Mouse (Mus musculus) heart, embryonic 15.5 days (tissue): ENCODE data around the gene Arhgap10. TPM values are rescaled to one million over a fixed set of nuclear protein-coding genes. Genes with fewer than 3 reads are reported as not detected.
"Not testable (repeated sequence)": the region's sequence is repeated elsewhere in the genome, so short reads cannot be mapped to it uniquely, and the experiment has no call there.

ENCODE experiments used
- ATAC-seq: fragments of 200-750 bp; cut with Nextera tagmentation; replicated peaks from 2 replicates; pipeline ENCODE4 v1.8.0; 2017; ENCODE audit warnings: low read depth, moderate TSS enrichment; ENCODE audit not compliant: insufficient number of reproducible peaks, insufficient read depth, low FRiP score
- H3K27ac ChIP-seq: fragments of 300-500 bp; sonication (generic); 2 replicates; pipeline ENCODE4 v1.5.1; 2015; ENCODE audit warnings: mild to moderate bottlenecking, inconsistent platforms
- H3K27me3 ChIP-seq: fragments of 300-500 bp; sonication (generic); 2 replicates; pipeline ENCODE4 v1.6.1; 2015; ENCODE audit warnings: inconsistent platforms
- H3K36me3 ChIP-seq: fragments of 300-500 bp; sonication (generic); 2 replicates; pipeline ENCODE4 v1.6.1; 2015; ENCODE audit warnings: mild to moderate bottlenecking, inconsistent platforms
- H3K4me1 ChIP-seq: fragments of 300-500 bp; sonication (generic); replicated peaks from 2 replicates; pipeline ENCODE4 v1.6.1; 2015; ENCODE audit warnings: inconsistent platforms
- H3K4me2 ChIP-seq: fragments of 300-500 bp; sonication (generic); 2 replicates; pipeline ENCODE4 v1.6.1; 2015; ENCODE audit warnings: inconsistent platforms, mild to moderate bottlenecking, moderate library complexity
- H3K4me3 ChIP-seq: fragments of 300-500 bp; sonication (generic); 2 replicates; pipeline ENCODE4 v1.5.1; 2015; ENCODE audit warnings: mild to moderate bottlenecking, inconsistent platforms
- H3K9ac ChIP-seq: fragments of 300-500 bp; sonication (generic); 2 replicates; pipeline ENCODE4 v1.6.1; 2015; ENCODE audit warnings: mild to moderate bottlenecking, inconsistent platforms
- H3K9me3 ChIP-seq: fragments of 300-500 bp; sonication (generic); replicated peaks from 2 replicates; pipeline ENCODE4 v1.6.1; 2016; ENCODE audit warnings: inconsistent platforms
- WGBS: fragments of 180-500 bp; shearing (Covaris S2); methylation state at CpG from one replicate; pipeline ENCODE4 v1.1.7; 2015; ENCODE audit warnings: mixed read lengths; 5-methylcytosine and 5-hydroxymethylcytosine counted together
- polyA plus RNA-seq: library from polyadenylated mRNA; unstranded; fragments of >200 nt; fragmentation: Nextera tagmentation; extraction: Ambion mirVana; gene quantifications from 2 replicates; pipeline ENCODE4 v1.2.1, GENCODE M21; 2015

Gene Arhgap10
- polyA plus RNA-seq, 1 experiment from 2014 or later, result 29.3 TPM

- no peak overlapping the region for H3K4me2 ChIP-seq
- WGBS, result 83% methylated on average over 6 of the region's 6 CpGs
- no peak overlapping the region for H3K27ac ChIP-seq
- H3K36me3 ChIP-seq, result peaks cover 9% of the 10 kb centered on the region
- H3K27me3 ChIP-seq, result no peaks in the 10 kb centered on the region
- H3K9me3 ChIP-seq, result no peaks in the 10 kb centered on the region
- ATAC-seq, result no peak
- H3K4me1 ChIP-seq, result peaks cover 12% of the 10 kb centered on the region; the same call in 1 of the 2 replicates
- H3K9ac ChIP-seq, result no peak overlapping the region
- no peak overlapping the region for H3K4me3 ChIP-seq
Measured at GRCm38 (mm10) chr8:77340046-77340747, 177.6 kb downstream of the Arhgap10 start.

DNA sequence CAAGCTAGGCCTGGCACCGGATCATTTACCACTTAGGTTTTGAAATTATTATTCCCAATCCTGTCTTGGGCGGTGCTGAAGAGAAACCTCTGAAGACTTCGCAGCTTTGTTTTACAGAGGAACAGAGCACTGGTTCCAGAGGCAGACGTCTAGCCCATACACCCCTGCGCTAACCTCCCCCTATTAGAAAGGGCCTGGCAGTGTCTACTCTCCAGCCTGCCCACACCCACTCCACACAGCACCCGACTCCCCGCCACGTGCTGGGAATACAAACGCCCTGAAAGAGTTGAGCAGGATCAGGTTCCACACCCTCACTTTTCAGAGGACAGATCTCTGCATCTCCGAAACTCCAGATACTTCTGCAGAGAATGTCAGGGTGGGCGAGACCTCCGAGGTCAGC, 180.5 kb downstream of the Arhgap10 start:
- Histone ChIP-seq H3K4me3 (no peak overlapping the region), H3K27ac (no peak overlapping the region), H3K36me3 (peaks cover 6% of the 10 kb centered on the region; the same call in 1 of the 2 replicates), H3K27me3 (no peaks in the 10 kb centered on the region), H3K4me1 (peaks cover 12% of the 10 kb centered on the region; the same call in 1 of the 2 replicates), H3K9ac (no peak overlapping the region), H3K9me3 (no peaks in the 10 kb centered on the region), H3K4me2 (no peak overlapping the region)
- 66% methylated on average over 12 of the region's 12 CpGs for WGBS
- no peak for ATAC-seq

GRCm38 (mm10) chr8:77331180-77331579, 186.6 kb downstream of the Arhgap10 start:
- Histone ChIP-seq H3K4me3 (no peak overlapping the region), H3K27ac (no peak overlapping the region), H3K4me2 (no peak overlapping the region), H3K27me3 (no peaks in the 10 kb centered on the region), H3K9me3 (no peaks in the 10 kb centered on the region), H3K36me3 (peaks cover 12% of the 10 kb centered on the region; the same call in 1 of the 2 replicates), H3K9ac (no peak overlapping the region), H3K4me1 (peaks cover 14% of the 10 kb centered on the region)
- 90% methylated on average over 12 of the region's 12 CpGs for WGBS
- ATAC-seq, result no peak

DNA sequence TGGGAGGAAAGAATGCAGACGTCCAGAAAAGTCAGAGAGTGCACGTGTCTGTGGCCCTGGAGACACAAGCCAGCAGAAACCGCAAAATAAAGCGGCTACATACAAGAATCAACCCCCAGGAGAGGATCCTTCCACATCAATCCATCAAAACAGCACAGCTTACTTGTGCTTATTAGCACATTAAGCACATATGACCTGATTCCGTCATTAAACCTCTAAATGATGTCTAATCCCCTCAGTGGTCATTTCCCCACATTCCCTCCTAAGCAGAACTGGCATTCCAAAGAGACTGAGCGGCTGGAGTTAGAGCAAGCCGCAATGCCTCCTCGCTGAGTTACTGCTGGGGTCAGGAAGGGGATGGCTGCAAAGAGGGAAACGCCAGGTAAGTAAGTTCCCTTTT, 187.4 kb downstream of the Arhgap10 start:
- no peak overlapping the region for H3K27ac ChIP-seq
- no peak for ATAC-seq
- WGBS, result 67% methylated on average over 9 of the region's 9 CpGs
- H3K9me3 ChIP-seq, result no peaks in the 10 kb centered on the region
- H3K4me2 ChIP-seq, result no peak overlapping the region
- peaks cover 12% of the 10 kb centered on the region; the same call in 1 of the 2 replicates for H3K36me3 ChIP-seq
- no peak overlapping the region for H3K9ac ChIP-seq
- no peak overlapping the region for H3K4me3 ChIP-seq
- no peaks in the 10 kb centered on the region for H3K27me3 ChIP-seq
- peaks cover 14% of the 10 kb centered on the region for H3K4me1 ChIP-seq

DNA sequence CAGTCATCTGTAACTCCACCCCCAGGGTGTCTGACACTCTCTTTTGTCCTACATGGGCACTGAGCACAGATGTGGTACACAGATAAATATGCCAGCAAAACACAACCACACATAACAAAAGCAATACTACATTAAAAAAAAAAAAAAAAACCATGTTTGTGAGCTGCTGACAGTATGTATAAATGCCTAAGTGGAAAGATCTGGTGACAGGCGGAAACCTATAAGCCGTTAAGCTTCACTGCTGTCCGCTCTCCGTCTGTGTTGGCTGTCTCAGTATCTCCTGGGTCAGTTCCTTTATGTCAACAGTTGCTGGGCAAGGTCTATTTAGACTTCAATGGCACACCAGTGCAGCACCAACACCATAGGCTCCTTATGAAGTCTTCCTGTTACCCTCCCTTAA, 188.0 kb downstream of the Arhgap10 start:
- Histone ChIP-seq H3K9ac (no peak overlapping the region), H3K36me3 (peaks cover 12% of the 10 kb centered on the region; the same call in 1 of the 2 replicates), H3K4me2 (no peak overlapping the region), H3K9me3 (no peaks in the 10 kb centered on the region), H3K4me3 (no peak overlapping the region), H3K4me1 (peaks cover 14% of the 10 kb centered on the region), H3K27me3 (no peaks in the 10 kb centered on the region), H3K27ac (no peak overlapping the region)
- no peak for ATAC-seq
- WGBS, result 60% methylated on average over 4 of the region's 4 CpGs

- 0 out of 2 replicates have a peak, but pooled peaks cover 9% of the 10 kb centered on the region for H3K36me3 ChIP-seq
- H3K4me2 ChIP-seq, result no peak overlapping the region
- WGBS, result 89% methylated on average over 8 of the region's 8 CpGs
- H3K9ac ChIP-seq, result no peak overlapping the region
- ATAC-seq, result no peak
- H3K4me3 ChIP-seq, result no peak overlapping the region
- H3K4me1 ChIP-seq, result peaks cover 14% of the 10 kb centered on the region
- no peaks in the 10 kb centered on the region for H3K9me3 ChIP-seq
- no peak overlapping the region for H3K27ac ChIP-seq
- no peaks in the 10 kb centered on the region for H3K27me3 ChIP-seq
Measured at GRCm38 (mm10) chr8:77328473-77328872, 189.3 kb downstream of the Arhgap10 start.

- Histone ChIP-seq H3K4me2 (no peak overlapping the region), H3K9me3 (no peaks in the 10 kb centered on the region), H3K4me1 (peaks cover 14% of the 10 kb centered on the region), H3K27me3 (no peaks in the 10 kb centered on the region), H3K4me3 (no peak overlapping the region), H3K27ac (no peak overlapping the region), H3K36me3 (0 out of 2 replicates have a peak, but pooled peaks cover 6% of the 10 kb centered on the region), H3K9ac (no peak overlapping the region)
- WGBS, result 89% methylated on average over 4 of the region's 4 CpGs
- no peak for ATAC-seq
Measured at GRCm38 (mm10) chr8:77327326-77327725, 190.4 kb downstream of the Arhgap10 start.

GRCm38 (mm10) chr8:77322727-77323126, 195.0 kb downstream of the Arhgap10 start:
- H3K4me2 ChIP-seq, H3K27ac ChIP-seq, H3K4me3 ChIP-seq, H3K9me3 ChIP-seq, H3K36me3 ChIP-seq, H3K27me3 ChIP-seq, ATAC-seq, H3K9ac ChIP-seq, H3K4me1 ChIP-seq: not testable (repeated sequence)
- 67% methylated on average over 6 of the region's 7 CpGs for WGBS

- no peak overlapping the region for H3K9ac ChIP-seq
- H3K27me3 ChIP-seq, result no peaks in the 10 kb centered on the region
- no peak overlapping the region for H3K4me3 ChIP-seq
- no peaks in the 10 kb centered on the region for H3K4me1 ChIP-seq
- ATAC-seq, result no peak
- WGBS, result 92% methylated on average over 4 of the region's 4 CpGs
- no peak overlapping the region for H3K4me2 ChIP-seq
- H3K36me3 ChIP-seq, result peaks cover 5% of the 10 kb centered on the region; the same call in 1 of the 2 replicates
- no peak overlapping the region for H3K27ac ChIP-seq
- no peaks in the 10 kb centered on the region for H3K9me3 ChIP-seq
Measured at GRCm38 (mm10) chr8:77321901-77322300, 195.9 kb downstream of the Arhgap10 start.

DNA sequence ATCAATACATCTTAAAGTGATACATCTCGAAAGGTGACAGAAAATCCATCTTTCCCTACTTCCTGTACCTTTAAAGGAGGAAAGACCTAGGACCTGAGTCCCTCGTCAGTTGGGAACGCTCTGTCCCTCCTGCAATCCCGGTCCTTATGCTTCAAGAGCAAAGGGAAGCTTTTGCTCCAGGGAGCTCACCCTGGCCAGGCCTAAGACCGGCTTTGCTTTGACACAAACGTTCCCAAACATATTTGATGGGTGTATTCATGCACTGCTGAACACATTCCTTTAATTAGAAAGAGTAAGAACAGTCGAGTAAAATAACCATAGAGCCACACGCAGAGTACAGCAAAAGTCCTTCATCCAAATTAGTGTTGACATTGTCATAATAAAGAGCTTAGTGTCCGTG, 199.2 kb downstream of the Arhgap10 start:
- 72% methylated on average over 9 of the region's 9 CpGs for WGBS
- H3K4me1 ChIP-seq, result no peaks in the 10 kb centered on the region

DNA sequence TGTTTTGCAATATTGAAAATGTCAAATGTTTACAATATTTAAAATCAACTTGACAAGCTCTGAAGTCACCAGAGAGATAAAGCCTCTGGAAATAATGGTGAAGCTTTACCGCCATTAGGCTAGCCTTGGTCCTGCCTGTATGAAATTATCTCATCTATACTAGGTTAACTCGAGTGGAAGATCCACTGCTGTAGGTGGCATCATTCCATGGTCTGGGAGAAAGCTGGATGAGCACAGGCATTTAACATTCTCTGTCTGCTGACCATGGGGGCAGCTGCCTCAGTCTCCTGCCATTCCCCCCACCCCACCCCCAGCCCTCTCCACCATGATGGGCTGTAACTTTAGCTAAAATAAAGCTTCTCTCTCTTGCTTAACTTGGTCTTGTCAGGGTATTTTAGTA, 200.0 kb downstream of the Arhgap10 start:
- Histone ChIP-seq H3K9ac (no peak overlapping the region), H3K27ac (no peak overlapping the region)
- no peak for ATAC-seq

More for the DNA sequence above, 199.2 kb downstream of the Arhgap10 start:
- H3K36me3 ChIP-seq, result peaks cover 5% of the 10 kb centered on the region; the same call in 1 of the 2 replicates
- H3K9ac ChIP-seq, result no peak overlapping the region
- H3K27ac ChIP-seq, result no peak overlapping the region
- no peak overlapping the region for H3K4me2 ChIP-seq
- no peaks in the 10 kb centered on the region for H3K9me3 ChIP-seq
- H3K27me3 ChIP-seq, result no peaks in the 10 kb centered on the region
- ATAC-seq, result no peak
- H3K4me3 ChIP-seq, result no peak overlapping the region

GRCm38 (mm10) chr8:77313003-77313402, 204.8 kb downstream of the Arhgap10 start:
- no peak overlapping the region for H3K4me3 ChIP-seq
- WGBS, result 48% methylated on average over 3 of the region's 3 CpGs
- no peaks in the 10 kb centered on the region for H3K27me3 ChIP-seq
- no peak for ATAC-seq
- H3K9me3 ChIP-seq, result no peaks in the 10 kb centered on the region
- no peak overlapping the region for H3K27ac ChIP-seq
- no peak overlapping the region for H3K9ac ChIP-seq
- H3K4me1 ChIP-seq, result peaks cover 6% of the 10 kb centered on the region; the same call in 1 of the 2 replicates
- H3K4me2 ChIP-seq, result no peak overlapping the region
- H3K36me3 ChIP-seq, result no peaks in the 10 kb centered on the region; the same call in 1 of the 2 replicates

More for the DNA sequence above, 200.0 kb downstream of the Arhgap10 start:
- Histone ChIP-seq H3K4me1 (peaks cover 6% of the 10 kb centered on the region; the same call in 1 of the 2 replicates), H3K36me3 (peaks cover 5% of the 10 kb centered on the region; the same call in 1 of the 2 replicates), H3K4me2 (no peak overlapping the region), H3K4me3 (no peak overlapping the region), H3K27me3 (no peaks in the 10 kb centered on the region), H3K9me3 (no peaks in the 10 kb centered on the region)
- WGBS, result 77% methylated on average over 2 of the region's 2 CpGs
